Mouse (Mus musculus): ENCODE results near the gene Tnpo1.

The Tnpo1 gene

GRCm38 (mm10) chr13:98890871-98891219 is 35.3 kb downstream of the Tnpo1 start:
- in situ Hi-C loops (cut with MboI; ENCODE audit: low sequenced_read_pairs): no loop called here

DNA sequence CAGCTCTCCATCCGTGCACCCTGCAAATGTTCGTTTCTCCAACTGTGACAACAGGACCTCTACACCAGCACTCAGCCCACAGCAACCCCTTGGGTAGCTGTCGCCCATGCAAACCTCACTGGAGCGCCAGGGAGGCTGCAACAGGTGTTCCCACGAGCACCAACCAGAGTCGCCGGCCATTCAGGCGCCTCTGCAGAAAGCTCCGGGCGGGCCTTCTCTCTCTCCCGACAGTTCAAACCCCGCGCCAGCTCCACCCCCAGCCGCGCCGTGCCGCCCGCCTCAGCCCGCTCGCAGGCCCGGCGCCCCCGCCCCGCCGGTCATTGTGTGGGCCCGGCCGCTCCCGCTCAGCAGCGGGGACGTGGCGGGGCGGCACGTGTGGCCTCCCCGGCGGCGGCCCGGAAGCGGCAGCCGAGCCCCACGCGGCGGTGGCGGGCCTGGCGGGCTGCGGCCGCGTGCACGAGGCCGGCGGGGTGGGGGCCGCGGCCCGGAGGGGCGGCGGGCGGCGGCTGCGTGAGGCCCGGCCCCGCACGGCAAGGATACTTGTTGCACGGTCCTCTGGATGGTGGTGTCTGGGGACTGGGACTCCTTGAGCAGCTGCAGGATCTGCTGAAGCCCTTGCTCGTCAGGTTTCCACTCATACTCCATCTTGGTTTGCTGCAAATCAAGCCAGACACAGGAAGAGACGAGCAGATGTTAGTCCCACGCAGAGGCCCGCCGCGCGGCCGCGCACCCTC is 35.9 kb downstream of the Tnpo1 start:
- in situ Hi-C loops (cut with MboI; ENCODE audit: low sequenced_read_pairs): no loop called here

GRCm38 (mm10) chr13:98889211-98889610 is 37.0 kb downstream of the Tnpo1 start:
- in situ Hi-C loops (cut with MboI; ENCODE audit: low sequenced_read_pairs): no loop called here

GRCm38 (mm10) chr13:98883774-98884173 is 42.4 kb downstream of the Tnpo1 start:
- in situ Hi-C loops (cut with MboI; ENCODE audit: low sequenced_read_pairs): no loop called here

- in situ Hi-C loops (cut with MboI; ENCODE audit: low sequenced_read_pairs): no loop called here
These were observed 44.2 kb downstream of the Tnpo1 start for GRCm38 (mm10) chr13:98881991-98882390.

DNA sequence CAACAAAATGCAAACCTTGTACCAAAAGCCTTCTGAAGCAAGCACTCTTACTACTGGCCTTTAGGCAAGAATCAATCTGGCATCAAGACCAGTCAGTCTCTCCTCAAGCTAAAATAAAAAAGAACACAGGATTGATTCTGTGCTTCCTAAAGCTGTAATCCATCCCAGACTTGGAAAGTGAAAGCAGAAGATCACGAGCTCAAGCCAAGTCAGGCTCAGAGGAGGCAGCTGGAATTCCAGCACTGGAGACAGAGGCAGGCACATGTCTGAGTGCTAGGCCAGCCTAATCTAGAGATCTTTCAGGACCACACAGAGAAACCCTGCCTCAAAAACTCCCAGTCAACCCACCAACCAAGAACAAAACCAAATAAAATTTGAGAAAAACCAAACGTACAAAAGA is 45.8 kb downstream of the Tnpo1 start:
- in situ Hi-C loops (cut with MboI; ENCODE audit: low sequenced_read_pairs): no loop called here

- in situ Hi-C loops (cut with MboI; ENCODE audit: low sequenced_read_pairs): loop anchor here (10.0 kb wide), 1 partner anchor 245 kb away; no protein-coding TSS in a partner anchor
These were observed 46.8 kb downstream of the Tnpo1 start for GRCm38 (mm10) chr13:98879422-98879821.

DNA sequence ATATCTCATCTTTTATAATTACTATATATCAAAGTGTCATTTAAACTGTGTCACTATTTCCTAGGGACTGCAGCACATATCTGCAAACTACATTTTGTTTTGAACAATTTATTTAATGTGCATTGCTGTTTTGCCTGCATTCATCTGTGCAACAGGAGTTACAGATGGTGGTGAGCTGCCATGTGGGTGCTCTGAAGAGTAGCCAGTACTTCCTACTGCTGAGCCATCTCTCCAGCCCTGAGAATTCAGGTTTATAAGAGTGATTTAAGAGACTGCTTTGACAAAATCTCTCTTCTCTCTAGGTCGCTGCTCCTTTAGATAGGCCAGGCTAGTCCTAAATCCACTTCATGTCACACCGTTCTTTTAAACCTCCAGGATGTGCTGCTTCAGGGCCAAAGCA is 49.0 kb downstream of the Tnpo1 start:
- in situ Hi-C loops (cut with MboI; ENCODE audit: low sequenced_read_pairs): loop anchor here (10.0 kb wide), 1 partner anchor 248 kb away; no protein-coding TSS in a partner anchor

GRCm38 (mm10) chr13:98874727-98875126 is 51.5 kb downstream of the Tnpo1 start:
- in situ Hi-C loops (cut with MboI; ENCODE audit: low sequenced_read_pairs): loop anchor here (10.0 to 25.0 kb wide), 2 partner anchors 250 to 438 kb away; no protein-coding TSS in a partner anchor

DNA sequence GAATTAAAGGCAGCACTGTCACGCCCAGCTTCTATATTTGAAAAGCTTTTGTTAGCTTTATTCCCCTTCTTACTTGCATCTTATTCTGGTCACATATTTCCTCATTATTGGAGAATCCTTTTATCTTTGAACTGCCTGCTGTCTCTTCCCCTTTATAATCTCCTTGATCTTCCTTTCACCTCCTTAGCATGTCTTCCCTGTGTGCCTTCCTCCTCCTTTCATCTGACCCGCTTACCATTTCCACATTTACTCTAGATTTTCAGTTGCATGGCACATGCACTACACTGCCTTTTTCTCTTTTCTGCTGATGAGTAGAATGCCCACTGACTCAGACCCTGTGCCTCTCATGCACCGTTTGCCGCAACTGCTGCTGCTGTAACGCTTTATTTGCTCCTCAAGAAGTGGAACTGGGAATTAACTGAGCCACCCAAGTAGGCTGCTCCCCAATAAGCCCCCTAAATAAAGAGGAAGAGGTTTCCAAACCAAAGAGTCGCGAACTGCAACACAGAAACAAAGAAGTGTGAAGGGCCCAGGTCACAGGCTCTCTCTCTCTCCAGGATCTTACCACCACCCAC is 53.8 kb downstream of the Tnpo1 start:
- in situ Hi-C loops (cut with MboI; ENCODE audit: low sequenced_read_pairs): loop anchor here (10.0 to 25.0 kb wide), 2 partner anchors 252 to 440 kb away; no protein-coding TSS in a partner anchor

- in situ Hi-C loops (cut with MboI; ENCODE audit: low sequenced_read_pairs): loop anchor here (10.0 to 25.0 kb wide), 2 partner anchors 254 to 441 kb away; no protein-coding TSS in a partner anchor
These were observed 54.9 kb downstream of the Tnpo1 start for GRCm38 (mm10) chr13:98871263-98871662.

DNA sequence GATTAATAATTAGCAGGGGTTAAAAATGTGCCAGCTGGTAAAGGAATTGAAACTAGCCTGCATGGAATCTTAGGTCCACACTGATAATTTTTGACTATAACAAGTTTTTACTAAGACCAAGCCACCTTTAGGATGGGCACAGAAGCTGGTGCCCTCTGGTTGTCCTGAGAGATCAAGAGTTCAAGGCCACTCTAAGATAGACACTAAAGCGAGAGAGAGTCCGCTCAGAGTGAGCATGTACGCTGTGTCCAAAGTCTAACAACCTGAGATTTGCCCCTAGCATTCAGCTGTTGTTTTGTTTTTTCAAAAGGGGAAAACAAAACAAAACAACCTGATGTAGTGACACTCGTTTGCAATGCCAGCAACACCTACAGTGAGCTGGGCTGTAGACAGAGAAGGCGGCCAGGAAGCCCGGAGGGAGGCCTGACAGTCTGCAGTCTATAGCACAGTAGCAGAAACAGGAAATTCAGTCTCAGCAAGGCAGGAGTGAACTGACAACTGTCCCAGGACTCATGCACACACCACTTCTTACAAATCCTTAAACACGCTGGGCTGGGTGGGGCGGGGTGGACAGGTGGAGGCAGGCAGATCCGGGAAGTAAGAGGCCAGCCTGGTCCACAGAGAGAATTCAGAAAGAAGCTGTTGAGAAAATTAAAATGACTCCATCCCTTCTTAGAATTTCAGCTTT is 57.8 kb downstream of the Tnpo1 start:
- in situ Hi-C loops (cut with MboI; ENCODE audit: low sequenced_read_pairs): loop anchor here (25.0 kb wide), 1 partner anchor 444 kb away; no protein-coding TSS in a partner anchor

GRCm38 (mm10) chr13:98867810-98868209 is 58.4 kb downstream of the Tnpo1 start:
- in situ Hi-C loops (cut with MboI; ENCODE audit: low sequenced_read_pairs): loop anchor here (25.0 kb wide), 1 partner anchor 444 kb away; no protein-coding TSS in a partner anchor

DNA sequence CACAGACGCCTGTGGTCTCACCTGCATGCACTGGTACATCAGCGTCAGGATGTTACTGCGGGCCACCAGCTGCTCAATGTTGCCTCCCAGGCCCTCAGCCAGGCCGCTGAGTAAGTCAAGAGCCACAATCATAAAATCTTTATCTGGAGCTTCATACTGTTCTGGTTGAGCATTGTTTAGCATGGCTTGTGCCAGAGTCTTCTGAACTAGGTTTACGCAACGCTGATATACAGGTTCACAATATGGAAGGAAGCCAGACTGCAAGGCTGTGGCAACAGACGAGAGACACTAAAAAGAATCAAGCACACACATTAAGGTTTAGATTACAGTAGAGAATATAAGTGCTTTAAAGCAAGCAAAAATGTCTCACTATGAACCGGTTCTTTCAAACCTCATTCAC is 70.9 kb downstream of the Tnpo1 start:
- in situ Hi-C loops (cut with MboI; ENCODE audit: low sequenced_read_pairs): loop anchor here (25.0 kb wide), 1 partner anchor 457 kb away; no protein-coding TSS in a partner anchor

GRCm38 (mm10) chr13:98845794-98846193 is 80.4 kb downstream of the Tnpo1 start:
- in situ Hi-C loops (cut with MboI; ENCODE audit: low sequenced_read_pairs): no loop called here

DNA sequence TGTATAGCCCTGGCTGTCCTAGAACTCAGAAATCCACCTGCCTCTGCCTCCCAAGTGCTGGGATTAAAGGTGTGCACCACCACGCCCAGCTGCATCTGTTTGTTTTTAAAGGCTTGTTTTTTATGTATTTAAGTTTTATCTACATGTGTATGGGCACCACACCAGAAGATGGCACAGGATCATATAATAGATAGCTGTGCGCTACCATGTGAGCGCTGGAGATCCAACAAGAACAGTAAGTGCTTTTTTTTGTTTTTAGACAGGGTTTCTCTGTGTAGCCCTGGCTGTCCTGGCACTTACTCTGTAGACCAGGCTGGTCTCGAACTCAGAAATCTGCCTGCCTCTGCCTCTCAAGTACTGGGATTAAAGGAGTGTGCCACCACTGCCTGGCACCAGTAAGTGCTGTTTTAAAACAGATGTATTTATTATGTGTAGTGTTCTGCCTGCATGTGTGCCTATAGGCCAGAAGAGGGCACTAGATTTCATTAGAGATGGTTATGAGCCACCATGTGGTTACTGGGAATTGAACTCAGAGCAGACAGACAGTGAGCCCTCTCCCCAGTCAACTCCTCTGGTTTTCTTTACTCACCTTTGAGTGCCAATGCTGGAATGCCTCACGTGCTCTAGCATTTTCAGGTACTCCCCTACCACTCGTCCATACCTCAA is 89.6 kb downstream of the Tnpo1 start:
- in situ Hi-C loops (cut with MboI; ENCODE audit: low sequenced_read_pairs): no loop called here

GRCm38 (mm10) chr13:98835740-98836139 is 90.4 kb downstream of the Tnpo1 start:
- in situ Hi-C loops (cut with MboI; ENCODE audit: low sequenced_read_pairs): no loop called here

- in situ Hi-C loops (cut with MboI; ENCODE audit: low sequenced_read_pairs): no loop called here
These were observed 91.5 kb downstream of the Tnpo1 start for GRCm38 (mm10) chr13:98834723-98835122.

GRCm38 (mm10) chr13:98834199-98834598 is 92.0 kb downstream of the Tnpo1 start:
- in situ Hi-C loops (cut with MboI; ENCODE audit: low sequenced_read_pairs): no loop called here

DNA sequence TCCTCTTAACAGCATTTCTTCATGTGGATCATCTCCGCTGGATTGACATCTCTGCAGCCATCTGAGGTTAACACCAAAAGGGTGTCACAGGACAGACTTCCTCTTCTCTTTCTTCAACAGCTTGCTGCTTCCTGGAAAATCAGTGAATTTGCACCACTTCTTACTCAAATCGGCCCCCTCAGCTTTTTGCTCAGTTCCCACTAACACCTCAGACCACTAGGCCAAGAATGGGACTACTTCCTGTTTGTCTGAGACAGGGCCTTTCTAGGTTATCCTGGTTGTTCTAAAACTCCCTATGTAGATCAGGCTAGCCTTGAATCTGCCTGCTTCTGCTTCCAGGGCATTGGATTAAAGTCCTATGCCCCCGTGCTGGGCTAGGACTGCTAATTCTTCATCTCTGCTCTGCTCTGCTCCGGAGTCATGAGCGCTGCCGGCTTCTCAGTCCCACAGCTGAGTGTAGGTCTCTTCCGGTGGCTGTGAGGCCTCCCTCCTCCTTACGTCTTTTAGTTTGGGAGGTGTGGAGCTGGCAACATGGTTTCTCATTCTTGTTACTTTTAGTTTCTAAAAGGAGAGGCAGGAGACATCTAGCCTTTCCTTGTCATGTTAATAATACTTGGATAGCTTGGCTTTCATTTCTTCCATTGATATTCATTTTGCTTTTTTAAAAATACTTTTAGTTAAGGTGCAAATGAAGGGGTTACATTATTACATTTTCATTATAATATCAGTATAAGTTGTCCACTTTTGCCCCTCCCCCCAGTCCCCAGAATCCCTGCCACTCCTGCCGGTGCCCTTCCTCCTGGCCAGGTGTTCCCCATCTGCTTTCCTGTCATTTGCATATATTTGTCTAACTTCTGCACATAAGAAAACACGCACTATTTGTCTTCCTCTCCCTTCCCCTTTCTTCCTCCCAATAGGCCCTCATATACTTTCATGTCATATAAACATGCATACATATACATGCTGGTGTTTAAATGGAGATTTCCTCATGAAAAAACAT is 93.4 kb downstream of the Tnpo1 start:
- in situ Hi-C loops (cut with MboI; ENCODE audit: low sequenced_read_pairs): no loop called here

Data from CH12F3 (cell line).